8 mouse cellular contexts compared by ENCODE assay signal in the genomic region with DNA sequence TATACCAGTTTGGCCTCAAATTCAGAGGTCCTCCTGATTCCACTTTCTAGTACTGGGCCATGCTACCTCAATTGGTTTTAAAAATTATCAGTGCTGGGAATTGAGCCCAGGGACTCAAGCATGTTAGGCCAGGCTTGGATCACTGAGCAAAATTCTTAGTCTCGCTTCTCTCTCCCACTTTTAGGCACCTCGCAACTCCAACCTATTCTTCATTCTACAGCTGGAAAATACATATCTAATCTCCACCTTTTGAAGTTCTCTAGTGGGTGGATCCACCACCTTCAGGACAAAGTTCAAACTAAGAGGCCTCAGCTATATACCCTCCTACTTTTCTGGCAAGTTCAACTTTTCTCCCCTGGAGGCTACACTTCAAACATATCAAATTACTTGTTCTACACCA. TPM values are rescaled to one million over a fixed set of nuclear protein-coding genes. Genes with fewer than 3 reads are reported as not detected.
DNase-seq lines count a peak whose midpoint lies in the region; ATAC-seq and TF ChIP-seq lines count a peak whose summit lies in the region.

No protein-coding gene starts in this region.

- no peaks in the 10 kb centered on the region for H3K27me3 ChIP-seq in kidney, embryonic 16.5 days (ENCODE audit: insufficient read depth, low read length)
- H3K27me3 ChIP-seq in limb, embryonic 12.5 days: peaks cover 4% of the 10 kb centered on the region; the same call in 1 of the 2 replicates
- 0 out of 2 replicates have a peak, but pooled peaks cover 8% of the 10 kb centered on the region for H3K27me3 ChIP-seq in neural tube, embryonic 13.5 days

- WGBS in kidney, embryonic 16.5 days: 85% methylated on average over 2 of the region's 2 CpGs
- 73% methylated on average over 2 of the region's 2 CpGs for WGBS in limb, embryonic 12.5 days
- WGBS in neural tube, embryonic 13.5 days: 88% methylated on average over 2 of the region's 2 CpGs

- peak overlapping the region; percentile 66; the same call in 1 of the 2 replicates for H3K9ac ChIP-seq in kidney, embryonic 16.5 days (replicated peaks; ENCODE audit: low read length)
- peak overlapping the region; percentile 48; the same call in 1 of the 2 replicates for H3K9ac ChIP-seq in limb, embryonic 12.5 days (replicated peaks)
- H3K9ac ChIP-seq in neural tube, embryonic 13.5 days: no peak overlapping the region

- H3K4me2 ChIP-seq in kidney, embryonic 16.5 days (replicated peaks; ENCODE audit: low read depth, low read length): peak overlapping the region; percentile 58
- H3K4me2 ChIP-seq in limb, embryonic 12.5 days: peak overlapping the region; percentile 58
- peak overlapping the region; percentile 88 for H3K4me2 ChIP-seq in neural tube, embryonic 13.5 days

- H3K36me3 ChIP-seq in kidney, embryonic 16.5 days (ENCODE audit: insufficient read depth, low read length): peaks cover under 1% of the 10 kb centered on the region; the same call in 1 of the 2 replicates
- peaks cover 9% of the 10 kb centered on the region for H3K36me3 ChIP-seq in limb, embryonic 12.5 days
- peaks cover 4% of the 10 kb centered on the region for H3K36me3 ChIP-seq in neural tube, embryonic 13.5 days

- no peak overlapping the region for H3K27ac ChIP-seq in kidney, embryonic 16.5 days (ENCODE audit: low read length)
- peak overlapping the region; percentile 96 for H3K27ac ChIP-seq in embryonic fibroblast, embryonic 13.5 days (ENCODE audit: insufficient read depth, low read length)
- peak overlapping the region; percentile 98; the same call in 1 of the 2 replicates for H3K27ac ChIP-seq in limb, embryonic 12.5 days
- H3K27ac ChIP-seq in neural tube, embryonic 13.5 days (replicated peaks): no peak overlapping the region

- no peaks in the 10 kb centered on the region for H3K9me3 ChIP-seq in kidney, embryonic 16.5 days (ENCODE audit: low read length)
- no peaks in the 10 kb centered on the region for H3K9me3 ChIP-seq in limb, embryonic 12.5 days
- no peaks in the 10 kb centered on the region for H3K9me3 ChIP-seq in neural tube, embryonic 13.5 days

- peaks cover 9% of the 10 kb centered on the region for H3K4me1 ChIP-seq in kidney, embryonic 16.5 days (ENCODE audit: insufficient read depth, low read length)
- peaks cover 10% of the 10 kb centered on the region for H3K4me1 ChIP-seq in embryonic fibroblast, embryonic 13.5 days (ENCODE audit: control insufficient read depth, insufficient read depth, low read length)
- H3K4me1 ChIP-seq in limb, embryonic 12.5 days (replicated peaks): peaks cover 24% of the 10 kb centered on the region
- H3K4me1 ChIP-seq in neural tube, embryonic 13.5 days (replicated peaks): peaks cover 34% of the 10 kb centered on the region

- H3K4me3 ChIP-seq in kidney, embryonic 16.5 days (ENCODE audit: low read length): peak overlapping the region; percentile 66; the same call in 1 of the 2 replicates
- H3K4me3 ChIP-seq in embryonic fibroblast, embryonic 13.5 days (ENCODE audit: insufficient read depth, low read length): peak overlapping the region; percentile 38; the same call in 1 of the 2 replicates
- 0 out of 2 replicates have a peak overlapping the region, but pooled peaks have one; percentile 89 for H3K4me3 ChIP-seq in limb, embryonic 12.5 days (replicated peaks)
- peak overlapping the region; percentile 95 for H3K4me3 ChIP-seq in neural tube, embryonic 13.5 days

- DNase-seq in kidney, postnatal 25 days: no peak
- DNase-seq in MN1 (ENCODE audit: low spot score): no peak
- no peak for DNase-seq in urinary bladder, postnatal 4 days (ENCODE audit: low spot score in 2 of 2)
- DNase-seq in natural killer cell, adult 2 months (ENCODE audit: low spot score in 2 of 2): no peak

- no peak for TF ChIP-seq CTCF in embryonic fibroblast, embryonic 13.5 days (IDR thresholded peaks at IDR 0.05; ENCODE audit: borderline replicate concordance, insufficient read depth, low read length)

- ATAC-seq in kidney, embryonic 16.5 days (ENCODE audit: low FRiP score, low TSS enrichment): no peak
- no peak for ATAC-seq in limb, embryonic 12.5 days (ENCODE audit: insufficient number of reproducible peaks, insufficient read depth, low FRiP score, low TSS enrichment, low read depth)
- ATAC-seq in neural tube, embryonic 13.5 days (ENCODE audit: low read depth): no peak

- TF ChIP-seq POLR2A in embryonic fibroblast, embryonic 13.5 days (IDR thresholded peaks at IDR 0.05; ENCODE audit: low read depth, low read length): no peak

RNA-seq across cellular contexts. Expression of a gene that starts 1.1 kb away (rescaled TPM):
- polyA plus RNA-seq in kidney, embryonic 16.5 days (2015; fragmentation: Nextera tagmentation; extraction: Ambion mirVana): 8.3 and 14.6 TPM in 2 replicates
- 191 and 263 TPM in 2 replicates for polyA plus RNA-seq in embryonic fibroblast, embryonic 13.5 days (2011; ENCODE audit: insufficient read length, low read depth, missing spikeins)
- 12.0 and 18.6 TPM in 2 replicates for polyA plus RNA-seq in limb, embryonic 12.5 days (2016; fragmentation: Nextera tagmentation; extraction: Ambion mirVana)
- polyA plus RNA-seq in neural tube, embryonic 13.5 days (2015; fragmentation: Nextera tagmentation; extraction: Ambion mirVana): 10.8 and 11.8 TPM in 2 replicates

RNA-seq across cellular contexts. Expression of a gene that starts 8.9 kb away (rescaled TPM):
- 1.7 and 1.8 TPM in 2 replicates for polyA plus RNA-seq in kidney, embryonic 16.5 days (2015; fragmentation: Nextera tagmentation; extraction: Ambion mirVana)
- 3.1 and 4.7 TPM in 2 replicates for polyA plus RNA-seq in embryonic fibroblast, embryonic 13.5 days (2011; ENCODE audit: insufficient read length, low read depth, missing spikeins)
- 4.2 and 4.5 TPM in 2 replicates for polyA plus RNA-seq in limb, embryonic 12.5 days (2016; fragmentation: Nextera tagmentation; extraction: Ambion mirVana)
- polyA plus RNA-seq in neural tube, embryonic 13.5 days (2015; fragmentation: Nextera tagmentation; extraction: Ambion mirVana): 3.5 and 4.6 TPM in 2 replicates

RNA-seq across cellular contexts. Expression of a gene that starts 34.3 kb away (rescaled TPM):
- not detected in 2 replicates for polyA plus RNA-seq in kidney, embryonic 16.5 days (2015; fragmentation: Nextera tagmentation; extraction: Ambion mirVana)
- not detected in 2 replicates for polyA plus RNA-seq in embryonic fibroblast, embryonic 13.5 days (2011; ENCODE audit: insufficient read length, low read depth, missing spikeins)
- polyA plus RNA-seq in limb, embryonic 12.5 days (2016; fragmentation: Nextera tagmentation; extraction: Ambion mirVana): 0.44 TPM in 1 of 2 replicates, not detected in the other
- 0.36 TPM in 1 of 2 replicates, not detected in the other for polyA plus RNA-seq in neural tube, embryonic 13.5 days (2015; fragmentation: Nextera tagmentation; extraction: Ambion mirVana)

RNA-seq across cellular contexts. Expression of a gene that starts 42.5 kb away (rescaled TPM):
- not detected in 2 replicates for polyA plus RNA-seq in kidney, embryonic 16.5 days (2015; fragmentation: Nextera tagmentation; extraction: Ambion mirVana)
- polyA plus RNA-seq in embryonic fibroblast, embryonic 13.5 days (2011; ENCODE audit: insufficient read length, low read depth, missing spikeins): not detected in 2 replicates
- polyA plus RNA-seq in limb, embryonic 12.5 days (2016; fragmentation: Nextera tagmentation; extraction: Ambion mirVana): not detected in 2 replicates
- 0.07 and 0.29 TPM in 2 replicates for polyA plus RNA-seq in neural tube, embryonic 13.5 days (2015; fragmentation: Nextera tagmentation; extraction: Ambion mirVana)

RNA-seq across cellular contexts. Expression of a gene that starts 50.2 kb away (rescaled TPM):
- polyA plus RNA-seq in kidney, embryonic 16.5 days (2015; fragmentation: Nextera tagmentation; extraction: Ambion mirVana): 0.07 TPM in 1 of 2 replicates, not detected in the other
- not detected in 2 replicates for polyA plus RNA-seq in embryonic fibroblast, embryonic 13.5 days (2011; ENCODE audit: insufficient read length, low read depth, missing spikeins)
- not detected in 2 replicates for polyA plus RNA-seq in limb, embryonic 12.5 days (2016; fragmentation: Nextera tagmentation; extraction: Ambion mirVana)
- not detected in 2 replicates for polyA plus RNA-seq in neural tube, embryonic 13.5 days (2015; fragmentation: Nextera tagmentation; extraction: Ambion mirVana)

Comparison
In these comparisons a context has a peak if more than half of its experiments do, and no peak if none do; other contexts are left out.
1. H3K27ac ChIP-seq: peak in embryonic fibroblast, embryonic 13.5 days (single experiment) and limb, embryonic 12.5 days (single experiment); none in kidney, embryonic 16.5 days (single experiment) and neural tube, embryonic 13.5 days (single experiment).
2. H3K4me3 ChIP-seq: peak in every context shown above with its lines; median percentile 95 in neural tube, embryonic 13.5 days; 89 in limb, embryonic 12.5 days; 66 in kidney, embryonic 16.5 days; 38 in embryonic fibroblast, embryonic 13.5 days.
3. Peak in every context shown above with its lines, with median percentiles within 50 percentile points of each other: H3K4me2 ChIP-seq.